Mouse (Mus musculus) midbrain, embryonic 10.5 days (tissue): ENCODE measurements around the gene Thg1l. TPM values are rescaled to one million over a fixed set of nuclear protein-coding genes. Genes with fewer than 3 reads are reported as not detected.
A peak's percentile ranks its signal among the peaks of the same experiment; 100 is the strongest.

ENCODE experiments used
- DNase-seq: peaks from one replicate; pipeline ENCODE4 v3.0.0-alpha.2; 2017; ENCODE audit warnings: low spot score
- H3K27ac ChIP-seq: fragments of 300-500 bp; sonication (generic); replicated peaks from 2 replicates; pipeline ENCODE4 v1.5.1; 2016; ENCODE audit warnings: mild to moderate bottlenecking
- H3K27me3 ChIP-seq: fragments of 300-500 bp; sonication (generic); 2 replicates; pipeline ENCODE4 v1.6.1; 2016; ENCODE audit warnings: low read depth, mild to moderate bottlenecking; ENCODE audit not compliant: poor library complexity, severe bottlenecking
- H3K36me3 ChIP-seq: fragments of 300-500 bp; sonication (generic); 2 replicates; pipeline ENCODE4 v1.6.1; 2016; ENCODE audit warnings: mild to moderate bottlenecking, moderate library complexity
- H3K4me1 ChIP-seq: fragments of 300-500 bp; sonication (generic); 2 replicates; pipeline ENCODE4 v1.6.1; 2016
- H3K4me3 ChIP-seq: fragments of 300-500 bp; sonication (generic); 2 replicates; pipeline ENCODE4 v1.5.1; 2016; ENCODE audit warnings: mild to moderate bottlenecking, moderate library complexity
- H3K9me3 ChIP-seq: fragments of 300-500 bp; sonication (generic); replicated peaks from 2 replicates; pipeline ENCODE4 v1.6.1; 2016; ENCODE audit warnings: mild to moderate bottlenecking
- WGBS: fragments of 180-500 bp; shearing (Covaris S2); methylation state at CpG from one replicate; pipeline ENCODE4 v1.1.7; 2016; 5-methylcytosine and 5-hydroxymethylcytosine counted together
- polyA plus RNA-seq: library from polyadenylated mRNA; unstranded; fragments of >200 nt; fragmentation: Nextera tagmentation; extraction: Ambion mirVana; gene quantifications from 2 replicates; pipeline ENCODE4 v1.2.1, GENCODE M21; 2016

The Thg1l gene
- polyA plus RNA-seq = 18.2 and 18.3 TPM in 2 replicates

DNA sequence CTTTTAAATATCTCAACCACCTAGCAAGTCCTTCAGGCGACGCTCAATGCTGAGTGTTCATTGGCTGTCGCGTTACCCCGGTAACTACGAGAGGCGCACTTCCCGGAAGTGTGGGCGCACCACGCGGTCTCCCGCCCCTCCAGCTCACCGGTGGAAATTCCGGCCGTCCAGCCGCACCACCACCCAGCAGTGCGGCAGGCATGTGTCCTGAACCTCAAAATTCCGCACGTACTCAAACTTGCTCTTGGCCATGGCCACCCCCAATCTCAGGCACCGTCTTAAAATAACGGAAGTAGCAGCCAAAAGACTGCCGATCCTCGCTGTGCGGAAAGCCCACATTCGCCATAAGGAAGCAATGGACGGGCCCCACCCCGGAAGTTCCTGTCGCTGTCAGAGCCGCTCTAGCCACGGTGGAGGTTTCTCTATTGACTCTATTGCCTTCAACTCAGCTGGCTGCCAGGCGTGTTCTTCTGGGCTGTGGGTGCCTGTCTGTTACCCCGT is at the start of gene Thg1l:
Gene Thg1l (minus strand): TSS at position 368 of the 501 bp plus-strand sequence.
- peak; percentile 92 for DNase-seq
- H3K27ac ChIP-seq = peak within 1 kb of the TSS; percentile 86
- peaks cover 23% of the 10 kb centered on the region for H3K36me3 ChIP-seq
- no peaks in the 10 kb centered on the region for H3K27me3 ChIP-seq
- no peaks in the 10 kb centered on the region for H3K9me3 ChIP-seq
- peak within 1 kb of the TSS; percentile 74 for H3K4me3 ChIP-seq
- under 1% methylated on average over 32 of the region's 32 CpGs for WGBS
- H3K4me1 ChIP-seq = peaks cover 14% of the 10 kb centered on the region

DNA sequence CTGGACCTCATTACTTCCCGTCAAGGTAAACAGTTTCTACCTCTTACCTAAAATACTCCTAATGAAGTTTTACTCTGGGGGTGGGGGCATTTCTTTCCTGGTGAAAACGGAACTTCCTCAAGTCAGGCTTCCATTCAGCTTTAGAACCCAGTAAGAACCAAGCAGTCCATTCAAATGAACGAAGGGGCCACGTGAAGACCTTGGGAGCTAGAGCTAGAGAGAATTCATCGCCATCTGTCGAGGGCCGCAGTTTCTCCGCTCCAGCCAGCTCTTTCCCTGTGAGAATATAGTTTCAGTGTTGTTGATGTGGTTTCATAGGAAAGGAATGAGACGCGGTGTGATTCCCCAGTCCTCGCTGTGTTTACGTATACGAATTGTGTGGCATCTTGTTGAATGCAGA is 36.8 kb upstream of the Thg1l start:
- WGBS = 50% methylated on average over 13 of the region's 13 CpGs
- DNase-seq = no peak
- H3K27me3 ChIP-seq = peaks cover 14% of the 10 kb centered on the region
- peak overlapping the region; percentile 41; the same call in 1 of the 2 replicates for H3K4me3 ChIP-seq
- no peaks in the 10 kb centered on the region for H3K36me3 ChIP-seq
- no peaks in the 10 kb centered on the region for H3K9me3 ChIP-seq
- peaks cover 8% of the 10 kb centered on the region for H3K4me1 ChIP-seq
- no peak overlapping the region for H3K27ac ChIP-seq

DNA sequence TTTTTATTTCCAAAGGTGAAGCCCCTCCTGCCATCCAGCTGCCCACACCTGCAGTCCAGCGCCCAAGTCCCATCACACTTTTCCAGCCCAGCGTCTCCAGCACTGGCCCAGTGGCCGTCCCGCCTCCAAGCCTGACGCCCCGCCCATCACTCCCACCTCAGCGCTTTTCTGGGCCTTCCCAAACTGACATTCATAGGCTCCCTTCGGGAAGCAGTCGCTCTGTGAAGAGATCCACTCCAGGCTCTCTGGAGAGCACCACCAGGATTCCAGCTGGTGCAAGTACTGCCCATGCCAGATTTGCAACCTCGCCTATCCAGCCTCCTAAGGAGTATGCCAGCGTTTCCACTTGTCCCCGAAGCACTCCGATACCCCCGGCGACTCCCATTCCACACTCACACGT is 36.3 kb upstream of the Thg1l start:
- WGBS = 12% methylated on average over 16 of the region's 16 CpGs
- DNase-seq = peak; percentile 30

DNA sequence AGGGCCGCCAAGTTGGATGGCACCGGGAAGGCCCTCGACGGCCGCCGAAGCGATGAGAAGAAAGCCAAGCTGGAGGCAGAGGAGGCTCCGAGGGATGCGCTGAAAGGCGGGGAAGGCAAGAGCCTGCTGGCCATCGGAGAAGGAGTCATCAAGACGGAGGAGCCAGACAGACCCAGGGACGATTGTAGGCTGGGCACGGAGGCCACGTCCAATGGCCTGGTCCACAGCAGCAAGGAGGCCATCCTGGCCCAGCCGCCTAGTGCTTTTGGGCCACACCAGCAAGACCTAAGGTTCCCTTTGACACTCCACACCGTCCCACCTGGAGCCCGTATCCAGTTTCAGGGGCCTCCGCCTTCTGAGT is 25.6 kb upstream of the Thg1l start:
- 48% methylated on average over 19 of the region's 19 CpGs for WGBS
- no peak for DNase-seq
- Histone ChIP-seq H3K27ac (peak overlapping the region; percentile 89), H3K9me3 (0 out of 2 replicates have a peak, but pooled peaks cover 5% of the 10 kb centered on the region), H3K4me1 (peaks cover 14% of the 10 kb centered on the region), H3K36me3 (no peaks in the 10 kb centered on the region), H3K27me3 (peaks cover 26% of the 10 kb centered on the region), H3K4me3 (peak overlapping the region; percentile 66)

More for the DNA sequence above, 36.3 kb upstream of the Thg1l start:
- Histone ChIP-seq H3K36me3 (no peaks in the 10 kb centered on the region), H3K4me1 (peaks cover 8% of the 10 kb centered on the region), H3K27me3 (peaks cover 14% of the 10 kb centered on the region), H3K4me3 (peak overlapping the region; percentile 41), H3K27ac (no peak overlapping the region), H3K9me3 (no peaks in the 10 kb centered on the region)

DNA sequence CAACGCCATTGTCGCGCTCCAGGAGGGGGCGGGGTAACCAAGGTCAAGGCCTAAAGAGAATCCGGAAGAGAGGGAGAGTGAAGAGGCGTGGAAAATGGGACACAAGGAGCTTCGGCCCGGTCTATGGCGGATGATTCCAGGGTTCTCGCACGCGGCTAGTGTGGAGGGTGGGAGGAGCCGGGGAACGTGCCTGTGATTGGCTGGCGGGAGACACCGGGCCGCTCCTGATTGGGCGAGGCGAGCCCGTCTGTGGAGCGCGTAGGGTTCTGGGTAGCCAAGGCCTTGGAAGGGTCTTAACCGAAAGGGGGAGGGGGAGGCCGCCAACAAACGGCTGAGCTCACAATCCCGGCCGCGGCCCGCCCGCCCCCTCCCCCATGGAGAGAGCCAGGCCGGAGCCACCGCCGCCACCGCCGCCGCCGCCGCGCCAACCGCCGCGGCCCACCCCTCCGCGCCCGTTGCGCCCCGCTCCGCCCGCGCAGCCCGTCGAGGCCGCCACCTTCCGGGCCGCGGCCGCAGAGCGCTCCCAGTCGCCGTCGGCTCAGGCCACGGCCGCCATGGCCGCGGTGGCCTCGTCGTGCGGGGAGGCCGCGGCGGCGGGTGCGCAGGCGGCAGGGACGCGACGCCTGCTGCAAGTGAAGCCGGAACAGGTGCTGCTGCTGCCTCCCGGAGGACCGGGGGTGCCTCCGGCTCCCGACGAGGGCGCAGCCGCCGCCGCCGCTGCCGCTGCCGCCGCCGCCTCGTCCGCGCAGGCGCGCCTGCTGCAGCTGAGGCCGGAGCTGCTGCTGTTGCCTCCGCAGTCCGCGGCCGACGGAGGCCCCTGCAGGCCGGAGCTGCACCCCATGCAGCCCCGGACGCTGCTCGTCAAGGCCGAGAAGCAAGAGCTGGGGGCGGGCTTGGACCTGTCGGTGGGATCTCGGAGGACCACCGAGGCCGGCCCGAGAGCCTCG is 24.9 kb upstream of the Thg1l start, which contains the start of gene Sox30:
Gene Sox30 (plus strand): TSS at position 365 of the 947 bp plus-strand sequence.
- 9% methylated on average over 108 of the region's 115 CpGs for WGBS
- DNase-seq = peak; percentile 81
- H3K27ac ChIP-seq = peak within 1 kb of the TSS; percentile 89

DNA sequence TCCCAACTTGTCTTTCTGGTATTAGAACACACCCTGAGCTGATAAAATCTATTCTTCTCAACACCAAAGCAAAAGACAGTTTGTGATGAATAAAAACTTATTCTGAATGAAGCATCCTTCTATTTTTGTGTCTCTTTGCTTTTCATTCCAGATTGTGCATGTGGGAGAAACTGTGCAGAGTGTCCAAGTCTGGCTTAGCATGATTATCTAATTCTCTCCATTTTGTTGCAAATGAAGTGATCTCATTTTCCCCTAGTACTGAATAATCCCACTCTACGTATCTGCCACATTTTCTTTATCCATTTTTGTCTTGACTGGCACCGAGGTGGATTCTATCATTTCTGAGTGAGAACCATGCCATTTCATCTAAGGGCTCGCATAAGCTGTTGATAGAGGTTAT is 20.8 kb upstream of the Thg1l start:
- H3K36me3 ChIP-seq = no peaks in the 10 kb centered on the region
- no peak overlapping the region for H3K4me3 ChIP-seq
- no peak overlapping the region for H3K27ac ChIP-seq
- peaks cover 21% of the 10 kb centered on the region for H3K27me3 ChIP-seq
- H3K4me1 ChIP-seq = peaks cover 12% of the 10 kb centered on the region
- H3K9me3 ChIP-seq = 0 out of 2 replicates have a peak, but pooled peaks cover 5% of the 10 kb centered on the region
- WGBS = 84% methylated on average over 3 of the region's 3 CpGs
- no peak for DNase-seq

More for the DNA sequence above, 24.9 kb upstream of the Thg1l start, which contains the start of gene Sox30:
- H3K27me3 ChIP-seq = peaks cover 26% of the 10 kb centered on the region
- H3K4me1 ChIP-seq = peaks cover 14% of the 10 kb centered on the region
- peak within 1 kb of the TSS; percentile 66 for H3K4me3 ChIP-seq
- H3K36me3 ChIP-seq = no peaks in the 10 kb centered on the region
- H3K9me3 ChIP-seq = 0 out of 2 replicates have a peak, but pooled peaks cover 5% of the 10 kb centered on the region

DNA sequence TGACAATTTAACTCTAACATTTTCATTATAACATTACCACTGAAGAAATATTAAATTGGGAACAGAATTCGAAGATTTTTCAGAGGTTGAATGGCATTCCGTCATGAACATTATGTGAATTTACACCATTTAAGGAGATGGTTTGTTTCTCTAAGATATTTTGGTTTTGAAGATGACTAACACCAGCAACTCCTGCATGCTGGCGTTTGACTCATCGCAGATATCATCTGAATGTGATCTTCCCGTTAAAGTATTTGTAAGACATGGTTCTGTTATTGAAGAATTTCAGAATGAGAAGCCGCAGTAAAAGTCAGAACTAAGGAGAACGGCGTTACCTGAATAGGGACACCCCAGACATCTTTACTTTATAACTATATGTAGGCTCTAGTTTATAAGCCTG is 19.2 kb upstream of the Thg1l start:
- no peak overlapping the region for H3K27ac ChIP-seq
- H3K9me3 ChIP-seq = no peaks in the 10 kb centered on the region
- H3K36me3 ChIP-seq = no peaks in the 10 kb centered on the region
- H3K4me3 ChIP-seq = no peak overlapping the region
- DNase-seq = no peak
- 91% methylated on average over 8 of the region's 8 CpGs for WGBS
- peaks cover 8% of the 10 kb centered on the region for H3K27me3 ChIP-seq
- no peaks in the 10 kb centered on the region for H3K4me1 ChIP-seq

DNA sequence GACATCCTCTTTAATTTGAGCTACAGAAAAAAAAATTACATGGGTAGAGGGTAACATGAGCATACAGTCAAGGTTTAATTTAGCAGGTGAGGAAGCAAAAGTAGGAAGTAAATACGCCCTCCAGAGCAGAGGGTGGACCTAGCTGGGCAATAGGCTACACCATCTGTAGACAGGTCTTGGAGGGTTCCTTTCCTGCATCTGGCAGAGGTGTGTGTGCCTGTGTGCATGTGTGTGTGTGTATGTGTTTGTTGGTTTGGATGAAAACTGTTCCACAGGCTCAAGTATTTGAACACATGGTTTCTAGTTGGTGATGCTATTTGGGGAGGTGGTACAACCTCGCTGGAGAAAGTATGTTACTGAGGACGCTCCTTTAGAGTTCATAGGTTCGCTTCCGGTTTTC is 18.3 kb upstream of the Thg1l start:
- no peak overlapping the region for H3K4me3 ChIP-seq
- 90% methylated on average over 5 of the region's 5 CpGs for WGBS
- no peak for DNase-seq
- H3K4me1 ChIP-seq = no peaks in the 10 kb centered on the region
- H3K27ac ChIP-seq = no peak overlapping the region
- no peaks in the 10 kb centered on the region for H3K27me3 ChIP-seq
- H3K9me3 ChIP-seq = no peaks in the 10 kb centered on the region
- no peaks in the 10 kb centered on the region for H3K36me3 ChIP-seq

DNA sequence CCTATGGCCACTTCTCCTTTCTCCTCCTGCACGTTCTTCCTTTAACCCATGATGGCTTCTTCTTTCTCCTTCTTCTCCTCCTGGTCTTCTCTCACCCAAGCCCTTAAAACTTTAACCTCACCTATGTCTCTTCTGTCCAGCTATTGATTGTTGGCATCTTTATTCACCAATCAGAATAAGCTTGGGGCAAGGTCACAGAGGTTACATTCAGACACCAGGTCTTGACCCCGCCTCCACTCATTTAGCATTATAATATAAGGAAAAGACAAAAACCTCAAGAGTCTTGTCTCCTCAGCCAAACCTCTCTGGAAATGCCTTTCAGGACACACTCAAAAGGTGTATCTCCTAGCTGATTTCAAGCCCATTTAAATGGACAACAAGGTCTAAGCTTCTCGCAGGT is 13.2 kb upstream of the Thg1l start:
- Histone ChIP-seq H3K27ac (no peak overlapping the region), H3K27me3 (no peaks in the 10 kb centered on the region), H3K36me3 (no peaks in the 10 kb centered on the region), H3K9me3 (no peaks in the 10 kb centered on the region; the same call in 1 of the 2 replicates), H3K4me1 (no peaks in the 10 kb centered on the region), H3K4me3 (no peak overlapping the region)
- 90% methylated on average over 3 of the region's 3 CpGs for WGBS
- DNase-seq = no peak

DNA sequence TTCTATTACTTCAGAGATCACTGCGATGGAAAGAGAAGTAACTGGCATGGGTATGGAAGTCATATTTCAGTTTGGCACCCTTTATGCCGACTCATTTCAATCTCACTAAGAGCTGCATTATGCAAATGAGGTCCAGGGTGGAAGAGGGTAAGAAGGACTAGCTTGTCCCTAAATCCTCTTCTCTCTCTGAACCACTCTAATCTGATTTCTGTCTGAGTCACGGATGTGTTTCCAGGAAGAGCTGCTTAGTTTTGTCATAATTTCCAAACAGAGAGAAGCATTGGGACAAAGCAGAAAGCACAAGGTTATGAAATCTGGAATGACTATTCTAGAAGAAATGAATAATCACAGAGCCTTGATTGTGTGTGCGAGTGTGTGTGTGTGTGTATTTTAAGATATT is 11.6 kb upstream of the Thg1l start:
- Histone ChIP-seq H3K9me3 (no peaks in the 10 kb centered on the region; the same call in 1 of the 2 replicates), H3K27ac (no peak overlapping the region), H3K4me1 (no peaks in the 10 kb centered on the region), H3K27me3 (no peaks in the 10 kb centered on the region), H3K4me3 (no peak overlapping the region), H3K36me3 (no peaks in the 10 kb centered on the region)
- DNase-seq = no peak
- 88% methylated on average over 4 of the region's 4 CpGs for WGBS

DNA sequence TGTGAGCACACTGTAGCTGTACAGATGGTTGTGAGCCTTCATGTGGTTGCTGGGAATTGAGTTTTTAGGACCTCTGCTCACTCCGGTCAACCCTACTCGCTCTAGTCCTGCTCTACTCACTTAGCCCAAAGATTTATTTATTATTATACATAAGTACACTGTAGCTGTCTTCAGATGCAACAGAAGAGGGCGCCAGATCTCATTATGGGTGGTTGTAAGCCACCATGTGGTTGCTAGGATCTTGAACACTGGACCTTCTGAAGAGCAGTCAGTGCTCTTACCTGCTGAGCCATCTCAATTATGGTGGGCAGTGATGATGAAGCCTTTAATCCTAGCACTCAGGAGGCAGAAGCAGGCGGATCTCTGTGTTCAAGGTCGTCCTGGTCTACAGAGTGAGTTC is 4.7 kb upstream of the Thg1l start:
- Histone ChIP-seq H3K27me3 (no peaks in the 10 kb centered on the region), H3K4me1 (peaks cover 2% of the 10 kb centered on the region; the same call in 1 of the 2 replicates), H3K9me3 (no peaks in the 10 kb centered on the region; the same call in 1 of the 2 replicates), H3K36me3 (no peaks in the 10 kb centered on the region), H3K27ac (no peak overlapping the region), H3K4me3 (no peak overlapping the region)
- WGBS = 84% methylated on average over 5 of the region's 5 CpGs
- no peak for DNase-seq

DNA sequence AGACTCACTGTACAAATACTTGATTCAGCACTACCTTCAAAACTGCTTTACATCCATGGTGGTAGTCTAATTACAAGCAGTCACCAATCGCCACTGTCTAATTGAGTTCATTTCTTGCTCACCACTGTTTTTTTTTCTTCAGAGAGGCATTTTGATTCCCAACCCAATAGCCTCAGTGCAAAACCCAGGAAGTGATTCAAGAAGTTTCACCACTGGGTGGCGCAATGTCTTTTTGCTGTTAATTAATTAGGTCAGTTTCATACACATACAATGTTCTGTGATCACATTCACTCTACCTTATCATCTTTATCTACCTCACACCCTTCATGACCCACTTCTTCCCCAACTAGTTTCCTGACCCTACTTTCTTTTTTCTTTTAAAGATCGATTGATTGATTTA is 4.3 kb upstream of the Thg1l start:
- Histone ChIP-seq H3K9me3 (no peaks in the 10 kb centered on the region; the same call in 1 of the 2 replicates), H3K27me3 (no peaks in the 10 kb centered on the region), H3K4me3 (no peak overlapping the region), H3K36me3 (no peaks in the 10 kb centered on the region), H3K27ac (no peak overlapping the region), H3K4me1 (peaks cover 5% of the 10 kb centered on the region)
- 83% methylated on average over 3 of the region's 3 CpGs for WGBS
- no peak for DNase-seq

DNA sequence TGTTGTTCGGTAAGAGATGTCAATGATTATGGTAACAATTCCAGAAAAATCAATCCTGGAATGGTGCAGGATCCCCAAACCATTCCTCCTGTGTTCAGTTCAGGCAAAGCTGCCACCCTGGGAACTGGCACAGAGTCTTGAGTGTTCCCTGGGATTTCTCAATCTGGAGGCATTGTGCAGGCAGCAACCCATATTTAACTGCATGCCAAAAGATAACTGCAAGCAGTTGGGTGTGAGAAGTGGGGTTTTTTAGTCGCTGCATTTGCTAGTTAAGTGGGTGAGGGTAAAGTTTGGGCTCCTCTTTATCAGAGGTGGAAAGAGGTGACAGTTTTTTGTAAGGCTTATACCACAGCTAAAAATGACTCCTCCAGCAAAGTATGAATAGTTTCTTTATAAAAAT is 7.8 kb downstream of the Thg1l start:
- H3K9me3 ChIP-seq = no peaks in the 10 kb centered on the region
- 90% methylated on average over 2 of the region's 2 CpGs for WGBS
- no peak for DNase-seq
- no peaks in the 10 kb centered on the region for H3K27me3 ChIP-seq
- H3K27ac ChIP-seq = no peak overlapping the region
- peaks cover 42% of the 10 kb centered on the region for H3K36me3 ChIP-seq
- no peak overlapping the region for H3K4me3 ChIP-seq
- peaks cover 22% of the 10 kb centered on the region for H3K4me1 ChIP-seq
